Mouse (Mus musculus): ENCODE measurements around the gene Tmem178b. TPM values are rescaled to one million over a fixed set of nuclear protein-coding genes. Genes with fewer than 3 reads are reported as not detected.

The Tmem178b gene
- polyA plus RNA-seq, 1 experiment from 2014 or later, result 0.13 TPM

DNA sequence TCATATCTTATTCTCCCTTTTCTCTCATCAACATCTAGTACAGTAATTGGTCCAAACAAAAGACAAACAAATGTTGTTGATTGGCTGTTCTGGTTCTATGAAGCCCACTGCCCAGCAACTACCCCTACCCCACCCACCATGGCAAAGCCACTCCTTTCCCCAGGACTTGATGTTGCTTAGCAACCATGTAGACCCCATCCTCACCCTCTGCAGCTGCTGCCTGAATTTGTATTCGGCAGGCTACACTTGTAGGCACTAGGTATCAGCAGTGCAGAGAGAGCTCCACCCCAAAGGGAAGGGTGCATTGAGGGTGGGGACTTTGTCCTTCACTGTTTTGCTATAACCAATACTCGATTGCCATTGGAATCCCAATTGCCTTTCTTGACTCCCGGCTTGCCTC, 365.8 kb downstream of the Tmem178b start:
- Histone ChIP-seq H3K4me2 (no peak overlapping the region), H3K9ac (no peak overlapping the region), H3K27ac (ENCODE audit: low read depth) (no peak overlapping the region), H3K4me1 (ENCODE audit: insufficient read depth) (no peaks in the 10 kb centered on the region), H3K4me3 (ENCODE audit: low read depth, low read length) (no peak overlapping the region), H3K36me3 (ENCODE audit: insufficient read depth) (no peaks in the 10 kb centered on the region), H3K9me3 (ENCODE audit: low read depth, low read length) (no peaks in the 10 kb centered on the region), H3K27me3 (ENCODE audit: insufficient read depth, low read length) (no peaks in the 10 kb centered on the region)
- WGBS, result 61% methylated on average over 3 of the region's 3 CpGs
- TF ChIP-seq CTCF (IDR thresholded peaks at IDR 0.05; ENCODE audit: low read depth), result no peak
- DNase-seq (no peak), ATAC-seq (ENCODE audit: insufficient read depth) (no peak)

DNA sequence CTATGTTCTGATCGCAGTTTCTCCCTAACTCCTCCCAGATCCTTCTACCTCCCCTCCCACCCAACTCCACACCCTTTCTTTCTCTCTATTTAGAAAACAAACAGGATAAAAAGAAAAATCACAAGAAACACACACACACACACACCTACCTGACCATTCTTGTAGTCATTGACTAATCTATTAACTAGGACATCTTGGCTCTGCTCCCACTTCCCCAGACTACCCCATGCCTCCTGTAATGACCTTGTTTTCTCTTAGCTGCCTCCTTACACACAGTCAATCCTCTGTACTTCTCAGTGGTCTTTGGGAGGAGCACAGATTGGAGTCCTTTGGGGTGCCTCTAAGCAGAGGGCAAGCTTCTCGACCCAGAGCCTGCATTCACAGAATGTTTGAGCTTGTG, 367.6 kb downstream of the Tmem178b start:
- ATAC-seq (ENCODE audit: insufficient read depth) (no peak), DNase-seq (no peak)
- no peak overlapping the region for H3K4me3 ChIP-seq (ENCODE audit: low read depth, low read length)
- H3K27ac ChIP-seq (ENCODE audit: low read depth), result no peak overlapping the region
- TF ChIP-seq CTCF (IDR thresholded peaks at IDR 0.05; ENCODE audit: low read depth), result no peak
- H3K9ac ChIP-seq, result no peak overlapping the region
- no peaks in the 10 kb centered on the region for H3K9me3 ChIP-seq (ENCODE audit: low read depth, low read length)
- no peaks in the 10 kb centered on the region for H3K36me3 ChIP-seq (ENCODE audit: insufficient read depth)
- H3K4me1 ChIP-seq (ENCODE audit: insufficient read depth), result no peaks in the 10 kb centered on the region
- WGBS, result 51% methylated on average over 2 of the region's 2 CpGs
- H3K27me3 ChIP-seq (ENCODE audit: insufficient read depth, low read length), result no peaks in the 10 kb centered on the region
- H3K4me2 ChIP-seq, result no peak overlapping the region

DNA sequence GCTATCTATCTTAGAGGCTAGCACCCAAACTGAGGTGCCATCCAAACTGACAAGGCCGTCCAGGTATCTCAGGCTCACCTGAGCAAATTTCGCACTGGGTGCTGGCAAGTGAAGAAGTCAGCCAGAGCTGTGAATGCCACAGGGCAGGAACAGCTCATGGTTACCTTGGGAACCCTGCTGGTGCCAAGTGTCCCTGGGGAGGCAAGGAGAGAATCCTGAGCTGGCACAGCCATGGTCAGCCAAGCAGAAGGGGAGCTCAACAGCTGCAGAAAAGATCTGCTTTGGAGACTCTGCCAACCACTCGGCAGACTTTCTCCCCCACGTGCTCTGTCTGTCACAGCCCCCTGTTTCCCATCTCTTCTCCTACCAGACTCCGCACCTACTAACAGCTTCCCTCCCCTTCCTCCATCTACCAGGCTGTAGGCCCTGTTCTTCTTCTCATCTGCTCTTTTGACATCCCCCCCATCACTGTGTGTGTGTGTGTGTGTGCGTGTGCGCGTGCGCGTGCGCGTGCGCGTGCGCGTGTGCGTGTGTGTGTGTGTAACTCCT, 374.4 kb downstream of the Tmem178b start:
- no peak overlapping the region for H3K27ac ChIP-seq (ENCODE audit: low read depth)
- TF ChIP-seq CTCF (IDR thresholded peaks at IDR 0.05; ENCODE audit: low read depth), result no peak
- H3K9ac ChIP-seq, result no peak overlapping the region
- no peaks in the 10 kb centered on the region for H3K9me3 ChIP-seq (ENCODE audit: low read depth, low read length)
- no peaks in the 10 kb centered on the region for H3K36me3 ChIP-seq (ENCODE audit: insufficient read depth)
- no peaks in the 10 kb centered on the region for H3K27me3 ChIP-seq (ENCODE audit: insufficient read depth, low read length)
- no peak for DNase-seq
- ATAC-seq (ENCODE audit: insufficient read depth), result no peak
- H3K4me2 ChIP-seq, result no peak overlapping the region
- H3K4me1 ChIP-seq (ENCODE audit: insufficient read depth), result no peaks in the 10 kb centered on the region
- WGBS, result 90% methylated on average over 17 of the region's 17 CpGs
- no peak overlapping the region for H3K4me3 ChIP-seq (ENCODE audit: low read depth, low read length)

DNA sequence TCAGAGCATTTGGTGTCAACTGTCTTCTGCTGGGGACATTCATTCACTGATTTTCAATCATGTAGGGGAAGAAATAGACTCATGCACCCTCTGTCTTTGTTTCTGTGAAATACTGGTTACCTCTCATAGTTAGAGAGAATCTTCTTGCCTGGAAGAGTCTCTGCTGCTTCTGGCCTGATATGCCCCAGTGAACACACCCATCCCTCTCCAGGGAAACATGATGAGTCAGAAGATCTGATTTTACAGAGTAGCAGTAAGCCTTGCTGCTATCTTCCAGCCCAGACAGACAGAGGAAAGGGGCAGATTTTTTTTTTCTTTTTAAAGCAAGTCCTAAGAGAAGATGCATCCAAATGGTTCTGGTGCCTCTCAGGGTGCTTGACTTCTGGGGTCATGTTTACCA, 376.9 kb downstream of the Tmem178b start:
- H3K36me3 ChIP-seq (ENCODE audit: insufficient read depth), result no peaks in the 10 kb centered on the region

DNA sequence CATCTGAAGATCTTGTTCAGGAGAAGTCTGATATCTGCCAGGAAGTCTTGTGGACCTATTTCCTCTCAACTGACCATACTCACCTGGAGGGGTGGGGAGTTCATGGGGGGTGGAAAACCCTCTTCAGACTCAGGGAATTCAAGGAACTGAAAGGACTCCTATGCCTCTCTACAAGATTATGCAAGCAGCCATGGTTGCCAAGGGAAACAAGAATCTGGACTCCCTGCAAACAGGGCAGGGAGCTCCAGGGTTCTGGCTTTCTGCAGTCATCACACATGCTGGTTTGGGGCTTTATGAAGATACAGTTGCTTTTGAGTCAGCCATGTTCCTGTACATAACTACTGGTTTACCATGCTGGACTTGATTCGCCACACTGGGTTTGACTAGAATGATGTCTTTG, 390.6 kb downstream of the Tmem178b start:
- H3K4me3 ChIP-seq (ENCODE audit: low read depth, low read length), result no peak overlapping the region
- WGBS, result 94% methylated on average over 1 of the region's 1 CpGs
- H3K27ac ChIP-seq (ENCODE audit: low read depth), result no peak overlapping the region
- no peaks in the 10 kb centered on the region for H3K27me3 ChIP-seq (ENCODE audit: insufficient read depth, low read length)
- no peaks in the 10 kb centered on the region for H3K36me3 ChIP-seq (ENCODE audit: insufficient read depth)
- no peaks in the 10 kb centered on the region for H3K4me1 ChIP-seq (ENCODE audit: insufficient read depth)
- no peaks in the 10 kb centered on the region for H3K9me3 ChIP-seq (ENCODE audit: low read depth, low read length)
- no peak overlapping the region for H3K4me2 ChIP-seq
- DNase-seq (no peak), ATAC-seq (ENCODE audit: insufficient read depth) (no peak)
- no peak overlapping the region for H3K9ac ChIP-seq
- no peak for TF ChIP-seq CTCF (IDR thresholded peaks at IDR 0.05; ENCODE audit: low read depth)

More for the DNA sequence above, 376.9 kb downstream of the Tmem178b start:
- ATAC-seq (ENCODE audit: insufficient read depth), result no peak
- H3K4me2 ChIP-seq, result no peak overlapping the region
- TF ChIP-seq CTCF (IDR thresholded peaks at IDR 0.05; ENCODE audit: low read depth), result no peak
- H3K4me3 ChIP-seq (ENCODE audit: low read depth, low read length), result no peak overlapping the region
- no peaks in the 10 kb centered on the region for H3K9me3 ChIP-seq (ENCODE audit: low read depth, low read length)
- H3K27me3 ChIP-seq (ENCODE audit: insufficient read depth, low read length), result no peaks in the 10 kb centered on the region
- DNase-seq, result no peak
- no peak overlapping the region for H3K27ac ChIP-seq (ENCODE audit: low read depth)
- H3K9ac ChIP-seq, result no peak overlapping the region
- no peaks in the 10 kb centered on the region for H3K4me1 ChIP-seq (ENCODE audit: insufficient read depth)

DNA sequence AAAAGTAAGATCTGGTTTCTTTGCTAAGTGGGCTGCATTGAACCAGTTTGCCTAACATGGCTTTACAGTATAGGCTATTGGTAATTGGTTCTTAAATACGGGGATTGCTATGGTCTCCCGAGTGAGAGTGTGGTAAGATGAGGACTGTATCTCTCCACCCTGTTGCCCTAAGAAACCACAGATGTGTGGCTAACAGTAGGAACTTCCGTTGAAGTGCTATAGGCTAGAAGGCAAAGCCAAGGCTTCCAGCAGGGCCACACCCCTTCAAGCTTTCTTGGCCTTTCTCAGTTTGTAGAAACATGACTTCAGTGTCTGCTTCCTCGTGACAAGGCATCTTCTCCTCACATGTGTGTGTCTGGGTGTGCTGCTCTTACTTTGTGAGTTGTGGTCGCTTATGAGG, 427.6 kb downstream of the Tmem178b start:
- H3K9me3 ChIP-seq (ENCODE audit: low read depth, low read length), result no peaks in the 10 kb centered on the region
- no peak overlapping the region for H3K9ac ChIP-seq
- H3K4me3 ChIP-seq (ENCODE audit: low read depth, low read length), result no peak overlapping the region
- H3K27me3 ChIP-seq (ENCODE audit: insufficient read depth, low read length), result no peaks in the 10 kb centered on the region
- DNase-seq, result no peak
- H3K27ac ChIP-seq (ENCODE audit: low read depth), result no peak overlapping the region
- ATAC-seq (ENCODE audit: insufficient read depth), result no peak
- TF ChIP-seq CTCF (IDR thresholded peaks at IDR 0.05; ENCODE audit: low read depth), result no peak
- WGBS, result 75% methylated on average over 5 of the region's 5 CpGs
- no peaks in the 10 kb centered on the region for H3K4me1 ChIP-seq (ENCODE audit: insufficient read depth)
- H3K4me2 ChIP-seq, result no peak overlapping the region
- H3K36me3 ChIP-seq (ENCODE audit: insufficient read depth), result no peaks in the 10 kb centered on the region

DNA sequence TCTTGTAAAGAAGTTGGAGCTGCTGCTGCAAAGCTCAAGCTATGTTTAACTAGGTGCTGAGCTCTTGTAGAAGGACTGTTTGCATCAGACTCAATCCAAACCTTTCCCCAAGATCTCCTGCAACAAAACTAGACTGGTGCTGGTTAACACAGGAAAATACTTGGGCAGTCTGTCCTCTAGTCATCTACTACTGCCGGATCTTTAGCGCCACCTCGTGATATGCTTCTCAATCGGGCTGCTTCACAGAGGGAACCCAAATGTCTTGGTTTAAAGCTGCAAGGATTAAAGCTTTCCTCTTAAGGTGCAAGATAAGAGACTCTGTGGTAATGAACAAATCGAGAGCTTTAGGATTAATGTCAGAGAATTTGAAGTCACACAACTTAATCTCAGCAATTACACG, 430.3 kb downstream of the Tmem178b start:
- DNase-seq, result peak; percentile 75

More for the DNA sequence above, 430.3 kb downstream of the Tmem178b start:
- no peak for ATAC-seq (ENCODE audit: insufficient read depth)
- 10% methylated on average over 6 of the region's 6 CpGs for WGBS
- H3K4me2 ChIP-seq, result no peak overlapping the region
- no peaks in the 10 kb centered on the region for H3K27me3 ChIP-seq (ENCODE audit: insufficient read depth, low read length)
- H3K36me3 ChIP-seq (ENCODE audit: insufficient read depth), result no peaks in the 10 kb centered on the region
- H3K9me3 ChIP-seq (ENCODE audit: low read depth, low read length), result no peaks in the 10 kb centered on the region
- H3K4me3 ChIP-seq (ENCODE audit: low read depth, low read length), result no peak overlapping the region
- no peaks in the 10 kb centered on the region for H3K4me1 ChIP-seq (ENCODE audit: insufficient read depth)
- no peak overlapping the region for H3K9ac ChIP-seq
- no peak overlapping the region for H3K27ac ChIP-seq (ENCODE audit: low read depth)
- TF ChIP-seq CTCF (IDR thresholded peaks at IDR 0.05; ENCODE audit: low read depth), result peak; percentile 66

Other genes with a start within 250 kb of the Tmem178b start
- gene Braf, start 147.8 kb upstream of the Tmem178b start, polyA plus RNA-seq (2014; fragmentation: Nextera tagmentation; extraction: Ambion mirVana), result 16.3 and 19.6 TPM in 2 replicates
- gene Mrps33, start 62.3 kb upstream of the Tmem178b start, polyA plus RNA-seq (2014; fragmentation: Nextera tagmentation; extraction: Ambion mirVana), result 195 and 206 TPM in 2 replicates

All from lung, embryonic 14.5 days (tissue).